Mouse (Mus musculus): ENCODE data around the gene Hes3. TPM values are rescaled to one million over a fixed set of nuclear protein-coding genes. Genes with fewer than 3 reads are reported as not detected.

Hes3 gene
- polyA plus RNA-seq, 1 experiment from 2014 or later: 12.6 TPM

DNA sequence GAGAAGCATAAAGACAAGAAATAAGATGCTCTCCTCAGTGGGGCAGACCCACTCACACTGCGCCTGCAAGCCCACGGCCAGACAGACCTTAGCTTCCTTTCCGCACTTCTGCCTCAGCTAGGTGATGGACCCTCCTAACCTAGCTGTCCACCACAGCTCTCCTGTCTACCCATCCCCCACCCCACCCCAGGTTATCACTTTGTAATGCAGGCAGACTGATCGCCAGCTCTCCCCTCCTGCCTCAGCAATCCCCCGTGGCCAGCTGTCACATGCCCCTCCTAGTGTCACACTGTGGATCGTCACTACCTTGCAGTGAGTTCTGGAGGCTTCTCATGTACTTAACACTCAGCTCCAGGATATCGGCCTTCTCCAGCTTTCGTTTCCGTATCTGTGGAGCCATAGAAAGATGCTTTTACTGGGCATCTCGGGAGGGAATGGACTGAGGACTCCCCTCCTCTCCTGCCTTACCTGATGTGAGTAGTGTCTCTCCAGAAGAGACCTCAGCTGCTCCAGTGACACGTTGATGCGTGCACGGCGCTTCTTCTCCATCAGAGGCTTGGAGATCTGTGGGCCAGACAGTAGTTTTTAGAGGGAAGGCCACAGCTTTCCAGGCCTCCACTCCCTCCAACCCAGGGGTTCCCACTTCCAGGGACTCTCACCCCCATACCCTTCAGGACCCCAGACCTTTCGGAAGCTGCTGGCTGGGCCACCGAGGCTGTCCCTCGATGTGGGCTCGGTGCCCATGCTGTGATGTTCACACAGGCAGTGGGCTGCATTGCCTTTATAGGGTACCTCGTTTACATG, 3.9 kb downstream of the Hes3 start:
- Histone ChIP-seq H3K4me1 (ENCODE audit: control insufficient read depth, insufficient read depth, low read length) (peaks cover 65% of the 10 kb centered on the region), H3K27me3 (ENCODE audit: control insufficient read depth, insufficient read depth, low read length) (peaks cover 89% of the 10 kb centered on the region), H3K9ac (ENCODE audit: low read length) (peak overlapping the region; percentile 36; the same call in 1 of the 2 replicates), H3K9me3 (ENCODE audit: control insufficient read depth, low read length) (no peaks in the 10 kb centered on the region), H3K4me3 (ENCODE audit: low read depth, low read length) (peak overlapping the region; percentile 22; the same call in 1 of the 2 replicates), H3K36me3 (ENCODE audit: control insufficient read depth, insufficient read depth, low read length) (no peaks in the 10 kb centered on the region), H3K4me2 (peak overlapping the region; percentile 49), H3K27ac (ENCODE audit: low read depth, low read length) (no peak overlapping the region)
- WGBS: 7% methylated on average over 19 of the region's 19 CpGs
- peak; percentile 92 for DNase-seq (ENCODE audit: low spot score, missing footprints)
- ATAC-seq (ENCODE audit: low FRiP score): no peak

- H3K9me3 ChIP-seq (ENCODE audit: control insufficient read depth, low read length): no peaks in the 10 kb centered on the region
- no peaks in the 10 kb centered on the region for H3K36me3 ChIP-seq (ENCODE audit: control insufficient read depth, insufficient read depth, low read length)
- H3K27ac ChIP-seq (ENCODE audit: low read depth, low read length): no peak overlapping the region
- peak overlapping the region; percentile 22; the same call in 1 of the 2 replicates for H3K4me3 ChIP-seq (ENCODE audit: low read depth, low read length)
- ATAC-seq (ENCODE audit: low FRiP score): no peak
- 3% methylated on average over 26 of the region's 26 CpGs for WGBS
- peak overlapping the region; percentile 49 for H3K4me2 ChIP-seq
- H3K9ac ChIP-seq (ENCODE audit: low read length): peak overlapping the region; percentile 36; the same call in 1 of the 2 replicates
- H3K27me3 ChIP-seq (ENCODE audit: control insufficient read depth, insufficient read depth, low read length): peaks cover 91% of the 10 kb centered on the region
- DNase-seq (ENCODE audit: low spot score, missing footprints): peak; percentile 97
- peaks cover 59% of the 10 kb centered on the region for H3K4me1 ChIP-seq (ENCODE audit: control insufficient read depth, insufficient read depth, low read length)
Observed at GRCm38 (mm10) chr4:152286887-152287286, 4.6 kb downstream of the Hes3 start.

DNA sequence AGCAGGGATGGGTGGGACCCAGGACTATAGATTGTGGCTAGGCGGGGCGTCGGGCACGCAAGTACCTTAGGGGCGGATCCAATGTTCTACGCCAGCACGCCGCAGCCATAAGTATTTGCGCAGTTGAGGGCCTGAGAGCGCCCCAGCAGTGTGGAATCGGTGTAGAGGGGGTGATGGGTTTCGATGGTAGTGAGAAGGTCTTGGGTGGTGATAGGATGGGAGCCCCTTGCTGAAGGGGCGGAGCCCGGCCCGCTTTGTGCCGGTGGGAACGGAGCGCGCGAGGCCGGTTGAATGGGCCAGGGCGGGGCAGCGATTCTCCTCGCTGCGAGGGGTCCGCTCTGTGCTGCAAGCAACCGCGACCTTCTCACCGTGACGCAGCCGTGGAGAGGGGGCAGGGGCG, 5.3 kb downstream of the Hes3 start:
- Histone ChIP-seq H3K36me3 (ENCODE audit: control insufficient read depth, insufficient read depth, low read length) (no peaks in the 10 kb centered on the region), H3K4me2 (peak overlapping the region; percentile 49), H3K9me3 (ENCODE audit: control insufficient read depth, low read length) (no peaks in the 10 kb centered on the region), H3K27me3 (ENCODE audit: control insufficient read depth, insufficient read depth, low read length) (peaks cover 92% of the 10 kb centered on the region), H3K9ac (ENCODE audit: low read length) (peak overlapping the region; percentile 18; the same call in 1 of the 2 replicates), H3K4me1 (ENCODE audit: control insufficient read depth, insufficient read depth, low read length) (peaks cover 52% of the 10 kb centered on the region), H3K27ac (ENCODE audit: low read depth, low read length) (no peak overlapping the region), H3K4me3 (ENCODE audit: low read depth, low read length) (peak overlapping the region; percentile 22)
- under 1% methylated on average over 32 of the region's 32 CpGs for WGBS
- peak; percentile 9 for ATAC-seq (ENCODE audit: low FRiP score)
- DNase-seq (ENCODE audit: low spot score, missing footprints): peak; percentile 92

- 4% methylated on average over 10 of the region's 10 CpGs for WGBS
- H3K4me1 ChIP-seq (ENCODE audit: control insufficient read depth, insufficient read depth, low read length): peaks cover 45% of the 10 kb centered on the region
- ATAC-seq (ENCODE audit: low FRiP score): no peak
Observed at GRCm38 (mm10) chr4:152285505-152285904, 6.0 kb downstream of the Hes3 start.

DNA sequence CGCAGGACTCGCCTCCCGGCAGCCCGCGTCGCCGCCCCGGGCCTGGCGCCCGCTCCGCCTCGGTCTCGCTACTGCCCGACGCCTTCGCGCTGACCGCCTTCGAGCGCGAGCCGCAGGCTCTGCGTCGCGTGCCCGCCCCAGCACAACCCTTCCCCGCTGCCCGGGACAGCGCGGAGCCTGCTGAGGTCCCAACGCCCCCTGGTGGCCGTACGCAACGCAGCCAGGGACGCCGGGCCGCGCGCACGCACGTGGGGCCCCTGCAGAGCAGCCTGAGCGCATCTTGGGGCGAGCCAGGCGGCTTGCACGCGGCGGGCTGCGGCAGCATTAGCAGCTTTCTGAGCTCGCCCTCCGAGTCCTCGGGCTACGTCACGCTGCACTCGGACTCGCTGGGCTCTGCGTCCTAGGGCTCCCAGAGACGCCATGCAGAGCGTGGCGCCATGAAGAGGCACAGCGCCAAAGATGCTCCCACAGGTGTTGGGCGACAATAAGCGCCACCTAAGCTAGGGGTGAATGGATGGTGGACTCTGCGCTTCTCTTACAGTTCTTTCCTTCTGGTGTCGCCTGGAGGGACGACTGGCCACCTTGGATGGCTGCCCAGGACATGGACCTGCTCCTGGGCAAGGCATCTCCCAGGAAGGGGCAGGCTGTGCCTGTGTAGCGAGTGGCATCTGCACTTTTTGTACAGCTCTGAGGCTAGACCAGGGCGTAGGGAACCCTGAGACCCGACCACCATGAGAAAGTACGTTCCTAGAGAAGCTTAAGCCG, 8.1 kb downstream of the Hes3 start:
- peaks cover 84% of the 10 kb centered on the region for H3K27me3 ChIP-seq (ENCODE audit: control insufficient read depth, insufficient read depth, low read length)
- H3K27ac ChIP-seq (ENCODE audit: low read depth, low read length): no peak overlapping the region
- no peaks in the 10 kb centered on the region for H3K9me3 ChIP-seq (ENCODE audit: control insufficient read depth, low read length)
- 0 out of 2 replicates have a peak overlapping the region, but pooled peaks have one; percentile 14 for H3K9ac ChIP-seq (ENCODE audit: low read length)
- peak; percentile 74 for ATAC-seq (ENCODE audit: low FRiP score)
- H3K4me1 ChIP-seq (ENCODE audit: control insufficient read depth, insufficient read depth, low read length): peaks cover 33% of the 10 kb centered on the region
- peak overlapping the region; percentile 33 for H3K4me2 ChIP-seq
- H3K36me3 ChIP-seq (ENCODE audit: control insufficient read depth, insufficient read depth, low read length): no peaks in the 10 kb centered on the region
- DNase-seq (ENCODE audit: low spot score, missing footprints): peak; percentile 98
- 5% methylated on average over 64 of the region's 70 CpGs for WGBS
- peak overlapping the region; percentile 21 for H3K4me3 ChIP-seq (ENCODE audit: low read depth, low read length)

More at GRCm38 (mm10) chr4:152285505-152285904, 6.0 kb downstream of the Hes3 start:
- H3K9ac ChIP-seq (ENCODE audit: low read length): no peak overlapping the region
- peak; percentile 93 for DNase-seq (ENCODE audit: low spot score, missing footprints)
- no peaks in the 10 kb centered on the region for H3K9me3 ChIP-seq (ENCODE audit: control insufficient read depth, low read length)
- H3K4me3 ChIP-seq (ENCODE audit: low read depth, low read length): no peak overlapping the region
- peaks cover 92% of the 10 kb centered on the region for H3K27me3 ChIP-seq (ENCODE audit: control insufficient read depth, insufficient read depth, low read length)
- H3K36me3 ChIP-seq (ENCODE audit: control insufficient read depth, insufficient read depth, low read length): no peaks in the 10 kb centered on the region
- H3K4me2 ChIP-seq: no peak overlapping the region
- no peak overlapping the region for H3K27ac ChIP-seq (ENCODE audit: low read depth, low read length)

GRCm38 (mm10) chr4:152282721-152283120, 8.7 kb downstream of the Hes3 start:
- DNase-seq (ENCODE audit: low spot score, missing footprints) (peak; percentile 91), ATAC-seq (ENCODE audit: low FRiP score) (no peak)
- no peaks in the 10 kb centered on the region for H3K36me3 ChIP-seq (ENCODE audit: control insufficient read depth, insufficient read depth, low read length)
- peak overlapping the region; percentile 21 for H3K4me3 ChIP-seq (ENCODE audit: low read depth, low read length)
- H3K9me3 ChIP-seq (ENCODE audit: control insufficient read depth, low read length): no peaks in the 10 kb centered on the region
- 0 out of 2 replicates have a peak overlapping the region, but pooled peaks have one; percentile 14 for H3K9ac ChIP-seq (ENCODE audit: low read length)
- H3K4me2 ChIP-seq: peak overlapping the region; percentile 33
- H3K27me3 ChIP-seq (ENCODE audit: control insufficient read depth, insufficient read depth, low read length): peaks cover 77% of the 10 kb centered on the region
- H3K27ac ChIP-seq (ENCODE audit: low read depth, low read length): no peak overlapping the region
- 15% methylated on average over 32 of the region's 34 CpGs for WGBS
- peaks cover 27% of the 10 kb centered on the region for H3K4me1 ChIP-seq (ENCODE audit: control insufficient read depth, insufficient read depth, low read length)

GRCm38 (mm10) chr4:152281601-152282000, 9.9 kb downstream of the Hes3 start:
- no peak overlapping the region for H3K4me2 ChIP-seq
- no peak overlapping the region for H3K4me3 ChIP-seq (ENCODE audit: low read depth, low read length)
- H3K4me1 ChIP-seq (ENCODE audit: control insufficient read depth, insufficient read depth, low read length): peaks cover 16% of the 10 kb centered on the region
- no peak for DNase-seq (ENCODE audit: low spot score, missing footprints)
- WGBS: 63% methylated on average over 15 of the region's 15 CpGs
- H3K27ac ChIP-seq (ENCODE audit: low read depth, low read length): no peak overlapping the region
- H3K27me3 ChIP-seq (ENCODE audit: control insufficient read depth, insufficient read depth, low read length): peaks cover 68% of the 10 kb centered on the region
- no peak overlapping the region for H3K9ac ChIP-seq (ENCODE audit: low read length)
- ATAC-seq (ENCODE audit: low FRiP score): no peak
- H3K36me3 ChIP-seq (ENCODE audit: control insufficient read depth, insufficient read depth, low read length): no peaks in the 10 kb centered on the region
- H3K9me3 ChIP-seq (ENCODE audit: control insufficient read depth, low read length): no peaks in the 10 kb centered on the region

GRCm38 (mm10) chr4:152278986-152279385, 12.5 kb downstream of the Hes3 start:
- 89% methylated on average over 23 of the region's 23 CpGs for WGBS
- Histone ChIP-seq H3K4me2 (no peak overlapping the region), H3K4me1 (ENCODE audit: control insufficient read depth, insufficient read depth, low read length) (peaks cover 18% of the 10 kb centered on the region), H3K27ac (ENCODE audit: low read depth, low read length) (no peak overlapping the region), H3K9ac (ENCODE audit: low read length) (no peak overlapping the region), H3K4me3 (ENCODE audit: low read depth, low read length) (no peak overlapping the region), H3K9me3 (ENCODE audit: control insufficient read depth, low read length) (no peaks in the 10 kb centered on the region), H3K36me3 (ENCODE audit: control insufficient read depth, insufficient read depth, low read length) (no peaks in the 10 kb centered on the region), H3K27me3 (ENCODE audit: control insufficient read depth, insufficient read depth, low read length) (peaks cover 60% of the 10 kb centered on the region)
- DNase-seq (ENCODE audit: low spot score, missing footprints) (no peak), ATAC-seq (ENCODE audit: low FRiP score) (no peak)

GRCm38 (mm10) chr4:152277916-152278315, 13.5 kb downstream of the Hes3 start:
- H3K4me1 ChIP-seq (ENCODE audit: control insufficient read depth, insufficient read depth, low read length): peaks cover 18% of the 10 kb centered on the region
- 69% methylated on average over 2 of the region's 2 CpGs for WGBS
- no peaks in the 10 kb centered on the region for H3K36me3 ChIP-seq (ENCODE audit: control insufficient read depth, insufficient read depth, low read length)

More at GRCm38 (mm10) chr4:152277916-152278315, 13.5 kb downstream of the Hes3 start:
- ATAC-seq (ENCODE audit: low FRiP score): no peak
- H3K9ac ChIP-seq (ENCODE audit: low read length): no peak overlapping the region
- peaks cover 55% of the 10 kb centered on the region for H3K27me3 ChIP-seq (ENCODE audit: control insufficient read depth, insufficient read depth, low read length)
- no peak overlapping the region for H3K27ac ChIP-seq (ENCODE audit: low read depth, low read length)
- H3K9me3 ChIP-seq (ENCODE audit: control insufficient read depth, low read length): no peaks in the 10 kb centered on the region
- DNase-seq (ENCODE audit: low spot score, missing footprints): no peak
- H3K4me2 ChIP-seq: no peak overlapping the region
- no peak overlapping the region for H3K4me3 ChIP-seq (ENCODE audit: low read depth, low read length)
